Mouse (Mus musculus) gastrocnemius, postnatal 14 days (tissue): ENCODE measurements around the gene Gab3. TPM values are rescaled to one million over a fixed set of nuclear protein-coding genes. Genes with fewer than 3 reads are reported as not detected.

ENCODE experiments used
- DNase-seq: peaks from one replicate; pipeline ENCODE4 v3.0.0; 2021; ENCODE audit warnings: mixed read lengths
- intact Hi-C: fragments of 180-260 bp; cut with DNase I; formaldehyde crosslinking; loops from one replicate; pipeline ENCODE4 v1.15.1; 2025; ENCODE audit warnings: low total_unique reads
- long read RNA-seq, 2 experiments: library from polyadenylated mRNA; stranded (forward); transcript quantifications; one replicate each; pipeline ENCODE4 v2.0.0; 2021
- total RNA-seq, 2 experiments: library from RNA; stranded (reverse); gene quantifications; 2 replicates each; pipeline ENCODE4 v1.2.3; 2021

The Gab3 gene
- 1 to 10 TPM; 1.3 to 1.7 TPM for total RNA-seq
- long read RNA-seq, experiment 1, partial matches to known transcripts = 1 of 2 reads
- long read RNA-seq, experiment 1, other reads (novel, unspliced or antisense) = 0 of 2 reads
- long read RNA-seq, experiment 2, partial matches to known transcripts = 0 of 3 reads
- long read RNA-seq, experiment 2, other reads (novel, unspliced or antisense) = 2 of 3 reads

DNA sequence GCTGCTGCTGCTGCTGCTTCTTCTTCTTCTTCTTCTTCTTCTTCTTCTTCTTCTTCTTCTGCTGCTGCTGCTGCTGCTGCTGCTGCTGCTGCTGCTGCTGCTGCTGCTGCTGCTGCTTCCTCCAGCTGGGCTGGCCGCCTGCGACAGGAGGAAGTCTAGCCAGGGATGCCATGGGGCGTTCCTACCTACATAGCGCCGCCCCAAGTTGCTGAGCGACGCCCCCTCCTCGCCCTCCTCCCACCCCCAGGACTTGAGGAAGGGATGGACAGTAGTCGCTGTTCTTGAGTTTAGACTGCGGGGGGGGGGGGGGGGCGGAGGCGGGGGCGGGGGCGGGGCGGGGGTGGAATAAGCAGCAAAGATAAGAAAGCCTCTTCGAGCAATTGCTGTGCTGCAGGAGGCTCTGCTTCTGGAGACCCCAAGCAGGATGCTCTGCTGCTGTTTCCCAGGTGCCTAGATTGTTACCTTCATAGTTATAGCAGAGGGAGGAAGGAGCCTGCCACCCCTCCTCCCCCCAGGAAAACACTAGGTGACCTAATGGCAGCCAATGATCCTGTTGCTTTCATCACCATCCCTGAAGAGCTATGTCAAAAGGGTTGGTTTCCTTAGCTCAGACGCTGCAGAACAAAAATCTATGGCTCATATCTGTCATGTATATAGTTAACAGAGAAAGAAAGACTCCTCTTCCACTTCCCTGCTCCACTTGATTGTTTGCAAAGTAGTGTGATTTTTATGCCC is at the start of gene Gab3:
Gab3 (minus strand) TSS at position 685 of the 735 bp plus-strand sequence.
- peak; percentile 53 for DNase-seq
- intact Hi-C loops = no loop called here

DNA sequence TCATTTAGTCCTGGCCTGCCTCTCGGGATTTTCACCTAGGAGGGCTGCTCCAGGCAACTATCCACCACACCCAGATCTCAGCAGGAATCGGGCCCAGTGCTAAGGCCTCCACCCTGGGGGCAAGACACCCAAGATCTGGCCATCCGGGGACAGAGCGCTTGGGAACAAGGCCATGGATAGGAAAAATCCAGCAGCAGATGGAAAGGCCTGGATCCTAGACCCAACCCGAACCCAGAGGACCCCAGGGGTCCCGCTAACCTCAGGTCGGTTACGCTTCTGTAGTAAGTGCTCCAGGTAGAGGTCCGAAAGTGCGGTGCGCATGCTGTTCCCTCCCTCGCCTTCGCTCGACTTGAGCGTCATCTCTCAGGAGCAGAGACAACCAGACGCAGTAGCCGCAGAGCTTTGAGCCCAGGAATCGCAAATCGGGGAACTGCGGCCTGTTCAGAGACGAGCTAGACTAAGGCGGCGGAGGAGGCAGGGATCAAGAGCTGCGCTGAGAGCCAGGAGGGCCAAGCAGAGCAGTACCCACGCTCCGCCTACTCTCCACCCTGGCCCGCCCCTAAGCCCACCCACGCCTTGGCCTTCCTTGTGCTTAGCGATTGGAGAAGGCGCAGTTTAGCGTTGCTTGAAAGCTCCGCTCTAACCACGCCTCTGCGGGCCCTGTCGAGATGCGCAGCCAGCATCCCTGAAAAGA is 45.4 kb upstream of the Gab3 start, which contains the start of gene Mpp1:
Mpp1 (minus strand) TSS at position 550 of the 694 bp plus-strand sequence.
- intact Hi-C loops = no loop called here
- peak; percentile 81 for DNase-seq

DNA sequence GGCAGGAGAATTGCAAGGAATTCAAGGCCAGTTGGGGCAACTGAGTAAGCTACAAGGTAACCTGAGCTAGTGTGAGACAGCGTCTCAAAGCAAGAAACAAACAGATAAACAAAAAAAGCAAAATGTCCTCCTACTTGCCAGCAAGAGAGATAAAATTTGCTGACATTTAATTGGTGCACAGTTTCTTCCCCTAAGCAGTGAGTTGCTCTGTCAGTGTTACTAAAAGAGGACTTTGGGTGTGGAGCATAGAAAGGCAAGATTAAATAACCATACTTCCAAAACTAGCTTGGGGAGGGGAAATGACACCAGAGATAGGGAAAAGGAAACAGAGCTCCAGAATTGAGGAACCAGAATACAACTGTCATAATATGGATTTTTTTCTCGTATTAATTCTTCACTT is 44.2 kb upstream of the Gab3 start:
- intact Hi-C loops = no loop called here
- DNase-seq = no peak

DNA sequence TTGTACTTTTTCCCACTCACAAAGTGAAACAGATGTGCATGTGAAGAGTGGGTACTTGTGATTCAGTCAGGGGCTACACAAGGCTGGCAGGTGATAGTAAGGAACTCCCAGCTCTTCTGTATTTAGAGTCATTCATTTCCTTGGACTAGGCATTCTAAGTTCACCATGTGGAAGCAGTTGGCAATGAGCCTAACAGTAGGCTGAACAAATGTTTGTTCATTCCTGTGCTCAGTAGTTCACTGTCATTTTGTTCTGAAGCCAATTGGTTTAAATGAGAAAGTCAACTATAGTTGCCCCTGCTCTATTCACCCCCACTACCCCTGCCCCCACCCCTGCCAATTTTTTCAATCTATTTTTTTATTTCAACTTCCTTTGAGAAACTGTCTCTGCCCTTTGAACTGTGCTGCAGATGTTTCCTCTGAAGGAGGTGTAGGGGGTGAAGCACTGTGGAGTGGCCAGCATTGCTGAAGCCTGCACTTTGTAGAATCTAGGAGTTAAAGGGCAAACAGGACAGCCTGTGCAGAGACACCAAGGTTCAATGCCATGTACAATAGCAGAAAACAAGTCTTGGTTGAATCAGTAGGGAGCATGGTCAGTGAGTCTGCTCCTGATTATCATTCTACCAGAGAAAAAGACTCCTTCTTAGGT is 43.2 kb upstream of the Gab3 start:
- intact Hi-C loops = no loop called here
- no peak for DNase-seq

DNA sequence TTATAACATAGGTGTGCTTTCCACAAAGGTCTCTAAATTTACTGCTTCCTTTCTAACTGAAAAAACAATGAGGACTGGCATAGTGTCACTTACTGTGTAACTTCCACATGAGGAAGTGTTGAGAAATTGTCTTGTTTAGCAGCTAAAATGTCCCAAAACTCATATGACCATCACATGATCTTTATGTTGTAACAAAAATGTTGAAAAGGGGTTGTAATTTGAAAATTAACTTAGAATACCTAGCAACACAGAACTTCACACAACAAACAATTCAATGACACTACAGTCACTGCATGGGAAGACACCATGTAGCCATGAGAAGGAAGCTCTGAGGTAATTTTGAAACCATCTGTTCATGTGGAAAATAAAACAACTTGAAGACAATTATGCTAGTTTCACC is 41.6 kb upstream of the Gab3 start:
- no peak for DNase-seq
- intact Hi-C loops = no loop called here

DNA sequence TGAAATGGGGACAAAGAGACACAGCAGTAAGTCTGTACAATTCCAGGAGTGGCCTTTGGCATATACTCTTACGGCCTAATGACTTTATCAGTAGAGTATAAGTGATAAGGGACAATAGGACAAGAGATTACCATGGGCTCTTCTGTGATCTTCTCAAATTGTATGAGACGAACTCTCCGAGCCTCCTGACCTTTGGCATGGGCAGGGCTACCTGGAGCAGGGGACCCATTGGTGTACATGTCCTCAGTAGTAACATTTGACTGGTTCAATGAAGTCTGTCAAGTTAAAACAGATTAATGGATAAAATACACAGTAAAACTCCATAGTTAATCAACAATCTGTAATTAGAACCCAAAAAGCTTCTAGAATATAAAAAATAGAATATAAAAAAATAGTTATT is 40.3 kb upstream of the Gab3 start:
- intact Hi-C loops = no loop called here
- no peak for DNase-seq

DNA sequence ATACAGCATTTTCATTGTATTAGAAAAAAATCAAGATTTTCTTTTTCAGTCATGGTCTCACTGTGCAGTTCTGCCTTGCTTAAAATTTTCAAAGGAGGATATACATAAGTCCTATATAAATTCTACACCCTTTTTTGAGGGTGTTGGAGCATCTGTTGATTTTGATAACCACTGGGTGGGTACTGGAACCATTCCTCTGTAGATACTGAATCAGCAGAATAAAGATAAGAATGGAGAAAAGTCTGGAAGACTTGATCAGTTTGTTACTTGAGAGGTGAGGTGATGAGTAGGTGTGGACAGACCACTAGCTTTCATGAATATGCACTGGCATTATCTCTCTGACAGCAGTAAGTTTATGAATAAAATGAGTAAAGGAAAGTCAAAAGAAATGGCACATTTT is 30.3 kb upstream of the Gab3 start:
- DNase-seq = no peak
- intact Hi-C loops = no loop called here

DNA sequence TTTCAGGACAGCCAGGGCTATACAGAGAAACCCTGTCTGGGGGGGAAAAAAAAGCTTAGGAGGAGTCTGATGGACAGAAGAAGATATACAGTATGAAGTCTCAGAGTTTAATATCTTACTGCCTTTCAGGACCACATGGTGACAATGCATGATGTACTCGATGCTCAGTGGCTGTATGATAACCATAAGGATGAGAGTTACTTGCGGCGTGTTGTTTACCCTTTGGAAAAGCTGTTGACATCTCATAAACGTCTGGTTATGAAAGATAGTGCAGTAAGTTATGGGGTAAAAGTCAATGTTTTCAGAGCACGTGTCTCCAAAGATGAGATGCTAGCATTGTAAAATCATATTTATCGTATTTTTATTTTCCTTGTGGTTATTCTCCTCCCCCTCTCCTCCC is 17.0 kb upstream of the Gab3 start:
- intact Hi-C loops = no loop called here
- DNase-seq = no peak

DNA sequence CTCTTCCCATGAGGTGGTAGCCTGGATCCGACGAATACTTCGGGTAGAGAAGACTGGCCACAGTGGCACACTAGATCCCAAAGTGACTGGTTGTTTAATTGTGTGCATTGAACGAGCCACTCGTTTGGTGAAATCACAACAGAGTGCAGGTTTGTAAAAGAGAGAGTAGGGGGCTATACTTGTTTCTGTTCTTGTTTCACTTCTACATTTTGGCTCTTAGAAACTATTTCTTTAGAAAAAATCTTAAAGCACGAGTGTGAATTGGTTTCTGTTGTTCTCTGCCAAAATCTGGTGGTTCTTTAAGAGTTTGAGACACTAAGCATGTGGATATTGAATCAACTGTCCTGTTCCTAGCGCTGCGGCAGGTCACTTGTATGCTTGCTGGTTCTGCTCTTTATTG is 13.5 kb upstream of the Gab3 start:
- intact Hi-C loops = no loop called here
- no peak for DNase-seq

DNA sequence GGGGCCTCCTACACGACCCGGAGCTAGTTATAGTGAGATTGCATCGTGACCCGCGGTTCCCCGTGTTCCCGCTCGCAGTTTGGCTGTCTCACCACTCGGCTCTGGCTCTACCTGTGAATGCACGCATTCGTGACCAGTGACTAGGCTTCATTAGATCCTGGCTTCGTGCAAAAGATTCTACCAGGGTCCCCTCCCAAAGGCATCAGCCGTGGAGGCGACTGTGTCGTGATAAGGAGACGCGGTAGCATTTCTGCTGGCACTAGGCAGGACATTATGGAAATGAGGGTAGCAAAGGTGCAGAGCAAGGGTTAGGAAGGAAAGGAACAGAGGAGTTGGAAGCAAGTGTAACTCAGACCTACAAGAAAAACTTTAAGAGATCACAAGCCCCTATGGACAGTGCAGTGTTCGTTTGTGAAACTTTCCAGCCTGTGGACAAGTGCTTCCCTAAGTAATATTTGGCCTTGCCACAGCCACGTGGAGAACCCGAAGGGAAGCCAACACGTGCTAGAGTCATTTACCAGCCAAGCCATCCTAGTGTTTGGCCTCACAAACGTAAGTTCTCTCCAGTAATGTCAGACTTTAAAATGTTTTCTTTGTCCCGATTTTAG is 11.0 kb upstream of the Gab3 start:
- DNase-seq = no peak
- intact Hi-C loops = no loop called here

DNA sequence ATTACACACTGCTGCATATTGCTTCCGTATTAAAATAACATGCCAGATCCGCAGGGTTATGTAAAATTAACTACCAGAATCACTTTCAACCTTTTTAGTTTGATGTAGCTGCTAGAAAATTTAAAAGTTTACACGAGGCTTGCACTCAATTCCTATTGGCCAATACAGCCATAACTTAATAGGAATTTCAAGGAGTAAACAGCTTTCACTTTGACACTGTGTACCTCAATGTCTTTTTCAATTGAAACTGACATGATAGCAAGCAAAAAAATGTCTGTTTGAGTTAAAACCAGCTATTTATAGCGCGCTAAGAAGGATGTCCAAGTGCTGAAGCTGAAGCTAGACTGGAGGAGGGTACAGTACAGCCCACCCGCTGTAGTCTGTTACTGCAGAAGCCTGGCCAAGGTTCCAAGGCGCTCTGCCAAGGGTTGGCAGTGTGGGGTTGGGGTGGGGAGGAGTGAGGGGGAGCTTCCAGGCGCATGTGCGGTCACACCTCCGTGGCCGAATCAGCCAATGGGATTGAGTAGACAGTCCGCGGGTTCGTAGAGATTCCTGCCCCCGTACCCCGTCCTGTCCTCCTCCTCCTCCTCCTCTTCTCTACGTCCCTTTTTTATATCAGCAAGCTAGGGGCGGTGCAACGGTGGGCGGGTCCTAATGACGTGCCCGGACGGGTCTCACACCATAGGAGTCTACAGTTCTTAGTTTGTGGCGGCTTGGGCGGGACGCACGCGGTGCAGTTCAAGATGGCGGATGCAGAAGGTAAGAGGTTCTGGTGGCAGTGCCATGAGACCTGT is 10.3 kb upstream of the Gab3 start, which contains the start of gene Dkc1:
Dkc1 (plus strand) TSS at position 486 of the 794 bp plus-strand sequence.
- intact Hi-C loops = no loop called here
- peak; percentile 92 for DNase-seq

DNA sequence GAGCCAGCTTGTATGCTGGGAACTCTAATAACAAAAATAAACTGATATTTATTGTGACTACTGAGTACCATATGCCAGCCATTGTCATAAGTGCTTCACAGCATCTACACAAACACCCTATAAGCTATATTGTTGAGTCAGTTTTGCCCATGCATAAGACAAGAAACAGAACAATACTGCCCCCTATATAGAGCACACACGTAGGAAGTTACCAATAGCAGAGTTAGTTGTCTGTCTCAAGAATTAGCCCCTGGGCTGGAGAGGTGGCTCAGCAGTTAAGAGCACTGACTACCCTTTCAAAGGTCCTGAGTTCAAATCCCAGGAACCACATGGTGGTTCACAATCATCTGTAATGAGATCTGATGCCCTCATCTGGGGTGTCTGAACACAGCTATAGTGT is 396 bp upstream of the Gab3 start:
- no peak for DNase-seq
- intact Hi-C loops = no loop called here

DNA sequence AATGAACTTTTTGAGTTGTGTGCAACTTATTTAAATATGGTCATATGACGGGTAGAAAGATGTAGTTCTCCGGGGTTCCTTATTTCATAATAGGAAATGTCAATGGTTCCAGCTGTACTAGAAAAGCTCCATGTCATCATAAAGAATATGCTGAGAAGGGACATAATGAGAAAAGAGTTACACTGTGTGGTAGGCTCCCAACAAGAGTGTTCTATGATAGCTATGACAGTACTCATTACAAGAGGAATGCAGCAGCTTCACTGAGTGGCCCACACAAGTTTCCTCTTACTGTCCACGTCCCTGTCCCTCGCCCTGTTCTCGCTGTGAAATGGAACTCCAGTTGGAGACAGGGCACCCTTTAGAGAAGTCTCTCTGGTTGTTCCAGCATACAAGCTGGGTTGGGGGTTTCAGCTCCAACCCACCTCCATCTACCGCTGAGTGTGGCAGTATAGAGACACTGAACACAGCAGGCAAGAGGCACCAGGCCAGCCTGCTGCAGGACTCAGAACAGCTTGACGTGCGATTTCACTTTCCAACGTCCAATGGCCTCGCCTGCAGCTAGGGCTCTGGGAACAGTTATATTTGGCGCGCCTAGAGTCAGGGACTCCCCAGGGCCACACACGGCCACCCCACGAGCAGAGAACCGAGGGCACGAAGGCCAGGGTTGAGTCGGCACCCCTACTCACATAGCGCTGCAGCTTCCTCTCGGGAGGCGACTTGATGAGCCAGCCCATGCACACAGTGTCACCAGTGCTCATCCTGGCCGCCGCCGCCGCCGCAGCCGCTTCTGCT is 1.1 kb downstream of the Gab3 start:
- DNase-seq = no peak
- intact Hi-C loops = no loop called here

DNA sequence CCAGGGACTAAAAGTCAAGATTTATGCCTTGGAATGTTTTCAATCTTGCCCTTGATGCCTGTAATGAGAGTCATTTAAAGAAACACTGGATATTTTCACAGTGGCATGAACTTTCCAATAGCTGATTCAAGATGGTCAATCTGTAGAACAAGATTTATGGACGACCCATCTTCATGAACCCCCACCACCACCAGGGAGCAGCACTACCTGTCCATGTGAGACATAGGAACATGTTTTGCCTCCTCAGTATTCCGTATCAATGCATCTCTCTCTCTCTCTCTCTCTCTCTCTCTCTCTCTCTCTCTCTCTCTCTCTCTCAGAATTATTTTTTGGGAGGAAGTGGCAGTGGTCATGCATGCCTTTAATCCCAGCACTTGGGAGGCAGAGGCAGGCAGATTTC is 2.9 kb downstream of the Gab3 start:
- intact Hi-C loops = no loop called here

DNA sequence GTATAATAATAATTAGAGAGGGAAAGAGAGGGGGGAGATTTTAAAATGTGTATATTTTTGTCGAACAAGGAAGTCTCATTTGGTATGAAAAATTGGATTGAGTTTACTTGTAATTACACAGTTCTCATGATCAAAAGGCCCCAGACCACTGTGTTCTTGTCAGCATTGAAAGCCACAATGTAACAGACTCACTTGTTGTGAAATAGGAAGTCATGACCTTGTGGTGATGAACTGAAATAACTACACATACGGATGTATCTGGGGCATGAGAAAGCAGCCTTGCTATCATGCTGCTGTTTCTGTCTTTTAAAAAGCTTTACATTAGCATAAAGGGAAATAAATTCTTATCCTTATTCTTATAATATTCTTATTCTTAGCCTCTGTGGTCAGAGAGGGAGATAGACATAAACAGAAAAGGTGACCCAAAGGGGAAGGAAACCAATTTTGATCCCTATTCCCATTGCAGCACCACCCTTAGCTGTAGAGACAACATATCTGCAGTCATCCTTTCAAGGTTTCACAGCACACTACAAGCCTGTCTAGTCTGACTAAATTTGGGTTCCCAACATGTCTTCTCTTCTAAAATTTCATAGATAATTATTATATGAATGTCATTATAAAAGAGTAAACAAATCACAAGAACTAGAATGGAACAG is 29.0 kb downstream of the Gab3 start:
- intact Hi-C loops = no loop called here
- no peak for DNase-seq

More for the DNA sequence above, 2.9 kb downstream of the Gab3 start:
- no peak for DNase-seq

DNA sequence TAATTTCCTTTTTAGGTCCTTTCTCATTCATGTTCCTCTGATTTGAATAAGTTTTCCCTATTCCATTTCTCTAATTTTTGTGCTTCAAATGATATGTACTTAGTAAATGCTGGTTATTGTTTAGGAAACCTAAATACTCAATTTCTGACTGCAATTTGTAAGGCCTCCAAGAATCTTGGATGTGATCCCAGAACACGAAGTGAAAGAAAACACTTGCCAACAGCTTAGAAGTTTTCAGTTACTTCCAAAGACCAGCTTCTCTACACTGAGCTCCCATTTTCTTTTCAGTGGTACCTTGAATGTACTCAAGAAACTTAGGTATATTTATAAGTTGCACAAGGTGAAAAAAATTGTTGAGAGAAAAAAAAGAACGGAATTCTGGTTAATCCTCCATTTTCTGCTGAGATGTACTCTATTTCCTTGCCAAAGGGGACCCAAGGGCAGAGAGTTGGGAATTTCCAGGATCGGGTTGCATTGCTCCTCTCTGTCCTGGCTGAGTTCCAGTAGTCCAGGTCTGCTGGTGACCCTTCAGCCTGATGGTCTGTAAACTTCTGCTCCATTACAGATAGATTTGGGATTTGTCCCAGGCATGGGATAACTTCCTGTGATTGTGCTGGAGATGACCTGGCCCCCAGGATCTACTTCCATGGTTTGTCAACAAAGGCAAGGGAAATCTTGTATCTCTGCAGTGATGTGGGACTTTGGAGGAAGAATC is 38.2 kb downstream of the Gab3 start:
- intact Hi-C loops = no loop called here
- peak; percentile 23 for DNase-seq

DNA sequence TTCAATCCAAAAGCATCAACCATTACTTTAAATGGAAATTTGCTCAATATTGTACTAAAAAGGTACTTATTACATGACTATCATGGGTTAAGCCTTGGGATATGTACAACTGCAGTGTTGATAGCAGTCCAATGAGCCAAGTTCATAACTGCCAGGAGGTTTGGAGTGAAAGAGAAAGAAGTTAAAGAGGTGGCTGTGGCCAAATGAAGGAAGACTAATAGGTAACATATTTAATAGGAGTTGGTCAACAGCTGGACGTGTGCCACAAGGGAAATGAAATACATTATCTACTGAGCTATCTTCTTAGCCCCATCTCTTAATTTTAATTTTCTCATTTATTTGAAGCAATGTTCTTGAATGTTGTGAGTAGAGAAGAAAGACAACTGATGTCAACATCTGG is 39.3 kb downstream of the Gab3 start:
- intact Hi-C loops = no loop called here
- no peak for DNase-seq
